Mouse (Mus musculus): ENCODE measurements around the gene Clip1.

Clip1 gene

GRCm38 (mm10) chr5:123603496-123603895 is 80.9 kb downstream of the Clip1 start:
- no peak for DNase-seq (ENCODE audit: low read depth, low spot score)

DNA sequence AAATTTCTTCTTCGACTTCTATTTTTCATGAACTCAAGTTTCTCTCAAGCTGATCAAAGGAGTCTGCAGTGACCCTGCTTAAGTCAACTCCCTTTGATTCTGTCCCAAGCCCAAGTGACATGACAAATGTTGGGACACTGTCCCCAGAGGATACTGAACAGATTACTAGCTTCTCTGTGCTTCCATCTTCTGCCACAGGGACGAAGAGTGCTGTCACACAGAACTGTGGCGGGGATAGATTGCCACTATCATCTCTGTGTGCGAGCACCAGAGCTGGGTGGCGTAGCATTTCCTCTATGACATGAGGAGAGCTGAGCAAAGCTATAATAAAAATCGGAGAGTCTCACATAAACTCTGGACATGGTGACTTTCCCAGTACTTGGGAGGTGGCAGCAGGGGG is 82.2 kb downstream of the Clip1 start:
- no peak for DNase-seq (ENCODE audit: low read depth, low spot score)

DNA sequence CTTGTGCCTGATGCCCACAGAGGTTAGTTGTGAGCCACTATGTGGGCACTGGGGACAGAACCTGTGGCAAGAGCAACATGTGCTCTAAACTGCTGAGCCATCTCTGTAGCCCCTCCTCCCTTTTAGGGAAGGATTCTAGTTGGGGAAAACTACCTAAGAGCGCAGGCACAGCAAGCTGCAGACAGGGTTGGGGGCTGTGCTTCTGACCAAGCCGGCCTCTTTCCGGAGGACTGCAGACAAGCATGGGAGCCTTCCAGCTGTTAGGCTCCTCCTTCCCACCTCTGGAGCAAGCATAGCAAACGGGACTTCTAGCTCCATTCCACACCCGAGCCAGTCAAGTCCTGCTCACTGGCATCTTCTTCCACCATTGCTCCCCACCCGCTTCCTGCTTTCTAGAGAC is 85.1 kb downstream of the Clip1 start:
- DNase-seq (ENCODE audit: low read depth, low spot score) = peak; percentile 48

DNA sequence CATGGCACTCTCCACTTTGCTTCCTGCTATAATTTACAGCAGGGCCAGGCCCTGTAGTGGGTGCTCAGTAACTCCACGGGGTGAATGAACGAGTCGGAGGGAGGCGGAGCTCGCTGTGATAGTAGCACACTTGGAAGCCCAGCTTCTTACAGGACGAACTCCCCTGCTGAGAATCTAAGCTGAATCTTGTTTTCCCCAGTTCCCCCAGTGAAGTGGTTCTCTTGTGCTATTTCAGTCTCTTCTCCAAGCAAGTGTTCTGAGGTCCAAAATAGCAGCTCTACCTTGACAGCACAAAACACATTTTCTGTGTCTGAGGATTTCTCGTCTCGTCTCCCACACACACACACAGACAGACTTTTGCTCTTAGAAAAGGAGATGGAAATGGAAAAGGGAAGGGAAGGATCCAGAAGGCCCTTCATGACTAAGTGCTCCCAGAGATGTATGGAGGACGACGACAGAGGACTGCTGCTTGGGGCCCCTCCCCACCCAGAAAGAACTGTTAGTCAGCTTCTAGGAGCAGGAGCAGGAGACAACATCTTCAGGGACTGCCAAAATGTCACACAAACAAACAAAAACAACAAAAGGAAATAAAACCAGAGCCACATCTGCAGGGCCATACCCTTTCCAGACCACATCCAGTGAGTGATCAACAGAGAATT is 90.7 kb downstream of the Clip1 start:
- DNase-seq (ENCODE audit: low read depth, low spot score) = no peak

GRCm38 (mm10) chr5:123580043-123580442 is 104.4 kb downstream of the Clip1 start:
- DNase-seq (ENCODE audit: low read depth, low spot score) = no peak

DNA sequence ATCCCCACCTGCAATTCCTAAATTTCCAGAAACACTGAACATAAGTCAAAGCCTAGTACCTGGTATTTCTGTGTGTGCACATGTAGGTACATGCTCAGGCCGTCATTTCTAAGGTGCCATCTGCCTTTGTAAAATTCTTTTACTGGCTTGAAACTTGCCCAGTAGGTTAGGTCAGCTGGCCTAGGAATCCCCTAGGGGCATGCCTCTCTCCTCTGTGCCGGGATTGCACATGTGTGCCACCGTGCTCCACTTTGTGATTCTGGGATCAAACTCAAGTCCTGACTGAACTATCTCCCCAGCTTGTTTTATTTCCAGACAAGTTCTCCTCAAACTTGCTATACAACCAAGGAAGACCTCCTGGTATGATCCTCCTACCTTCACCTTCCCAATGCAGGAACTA is 107.7 kb downstream of the Clip1 start:
- no peak for DNase-seq (ENCODE audit: low read depth, low spot score)

- DNase-seq (ENCODE audit: low read depth, low spot score) = no peak
Observed at GRCm38 (mm10) chr5:123573362-123573761, 111.1 kb downstream of the Clip1 start.

DNA sequence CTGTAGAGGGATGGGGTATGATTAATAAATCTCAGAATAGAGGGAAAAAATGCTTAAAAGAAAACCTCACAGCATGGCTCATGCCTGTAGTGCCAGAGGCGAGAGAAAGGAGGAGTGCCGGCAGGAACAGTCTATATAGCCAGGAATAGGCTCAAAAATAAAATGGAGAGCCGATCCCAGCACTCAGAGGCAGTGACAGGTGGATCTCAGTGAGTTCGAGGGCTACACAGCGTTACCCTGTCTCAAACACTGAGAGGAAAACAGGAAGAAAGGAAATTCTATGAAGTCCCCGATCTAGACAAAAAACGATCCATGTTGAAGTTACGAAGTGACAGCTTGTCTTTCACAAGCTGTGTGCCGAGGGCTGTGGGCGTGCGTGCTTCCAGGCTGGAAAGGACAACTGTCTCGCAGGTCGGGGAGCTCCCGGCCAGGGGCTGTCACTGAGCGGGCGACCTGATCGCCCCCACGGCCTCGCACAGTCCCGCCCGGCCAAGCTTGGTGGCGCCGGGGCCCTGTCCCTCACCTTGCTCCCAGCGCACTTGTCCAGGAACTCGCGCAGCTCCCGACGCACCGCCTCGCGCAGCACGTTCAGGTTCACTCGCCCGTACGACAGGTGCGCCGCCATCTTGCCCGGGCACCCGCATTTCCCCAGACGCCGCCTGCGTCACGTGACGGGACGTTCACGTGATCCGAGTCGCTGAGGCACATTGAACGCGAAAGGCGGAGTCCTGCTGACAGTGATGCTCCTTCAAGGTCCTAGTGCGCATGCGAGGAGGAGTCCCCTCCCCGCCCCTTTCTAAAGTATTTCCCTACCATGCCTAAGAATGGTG is 111.8 kb downstream of the Clip1 start, which contains the start of gene Vps33a:
Gene Vps33a (minus strand): TSS at position 682 of the 830 bp plus-strand sequence.
- DNase-seq (ENCODE audit: low read depth, low spot score) = peak; percentile 99

- no peak for DNase-seq (ENCODE audit: low read depth, low spot score)
Observed at GRCm38 (mm10) chr5:123561128-123561527, 123.3 kb downstream of the Clip1 start.

GRCm38 (mm10) chr5:123559588-123559987 is 124.8 kb downstream of the Clip1 start:
- no peak for DNase-seq (ENCODE audit: low read depth, low spot score)

- DNase-seq (ENCODE audit: low read depth, low spot score) = no peak
Observed at GRCm38 (mm10) chr5:123556451-123556850, 128.0 kb downstream of the Clip1 start.

- DNase-seq (ENCODE audit: low read depth, low spot score) = no peak
Observed at GRCm38 (mm10) chr5:123555693-123556092, 128.7 kb downstream of the Clip1 start.

GRCm38 (mm10) chr5:123533801-123534200 is 150.6 kb downstream of the Clip1 start:
- no peak for DNase-seq (ENCODE audit: low read depth, low spot score)

DNA sequence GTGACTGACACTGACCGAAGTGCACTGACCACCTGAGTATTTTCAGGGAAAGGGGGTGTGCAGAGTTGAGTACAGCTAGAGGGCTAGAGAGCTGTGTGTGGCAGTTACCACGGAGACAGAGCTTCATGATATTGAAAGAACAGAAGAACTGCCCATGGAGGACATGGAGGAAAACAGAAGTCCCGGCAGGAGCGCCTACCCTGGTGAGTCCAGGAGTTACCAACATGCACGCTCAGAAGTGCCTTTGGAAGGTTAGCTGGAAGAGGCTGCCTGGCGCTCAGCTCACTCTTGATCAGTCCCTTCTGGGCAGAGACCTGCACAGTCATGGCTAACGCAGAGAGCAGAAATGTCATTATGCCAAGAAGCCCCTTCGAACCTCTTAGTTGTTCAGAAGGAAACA is 154.4 kb downstream of the Clip1 start:
- no peak for DNase-seq (ENCODE audit: low read depth, low spot score)

DNA sequence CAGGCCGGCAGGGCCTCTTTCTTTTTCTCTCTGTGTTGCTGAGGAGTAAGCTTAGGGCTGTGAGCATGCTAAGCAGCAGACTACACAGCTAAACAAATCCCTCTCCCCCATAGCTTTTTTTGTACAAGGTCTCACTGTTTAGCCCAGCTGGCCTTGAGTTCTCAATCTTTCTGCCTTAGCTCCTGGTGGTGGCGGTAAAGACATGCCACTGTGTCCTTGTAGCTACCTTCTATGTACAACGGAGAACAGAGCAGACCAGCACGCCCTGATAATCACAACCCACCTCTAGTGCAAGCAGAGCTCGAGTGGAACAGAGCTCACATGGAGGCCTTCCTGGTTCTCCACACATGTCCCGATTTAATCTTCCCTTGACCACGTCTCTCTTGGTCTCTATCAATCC is 155.8 kb downstream of the Clip1 start:
- DNase-seq (ENCODE audit: low read depth, low spot score) = no peak

Measured in ES-CJ7 (cell line).